Mouse (Mus musculus) hindbrain, embryonic 16.5 days (tissue): ENCODE data around the gene Gmcl1. TPM values are rescaled to one million over a fixed set of nuclear protein-coding genes. Genes with fewer than 3 reads are reported as not detected.

Source experiments
- ATAC-seq: fragments of 200-750 bp; cut with Nextera tagmentation; 2 replicates; pipeline ENCODE4 v1.8.0; 2017; ENCODE audit warnings: moderate TSS enrichment, moderate library complexity
- H3K27ac ChIP-seq: fragments of 300-500 bp; sonication (generic); 2 replicates; pipeline ENCODE4 v1.5.1; 2014; ENCODE audit warnings: low read depth, mild to moderate bottlenecking, control low read depth, low read length, moderate library complexity
- H3K27me3 ChIP-seq: fragments of 300-500 bp; sonication (generic); replicated peaks from 2 replicates; pipeline ENCODE4 v1.6.1; 2014; ENCODE audit warnings: low read length; ENCODE audit not compliant: control insufficient read depth, insufficient read depth
- H3K36me3 ChIP-seq: fragments of 300-500 bp; sonication (generic); 2 replicates; pipeline ENCODE4 v1.6.1; 2014; ENCODE audit warnings: mild to moderate bottlenecking, low read length, moderate library complexity, mixed read lengths; ENCODE audit not compliant: control insufficient read depth, insufficient read depth
- H3K4me1 ChIP-seq: fragments of 300-500 bp; sonication (generic); 2 replicates; pipeline ENCODE4 v1.6.1; 2014; ENCODE audit warnings: low read depth, low read length; ENCODE audit not compliant: control insufficient read depth, insufficient read depth
- H3K4me2 ChIP-seq: fragments of 300-500 bp; sonication (generic); 2 replicates; pipeline ENCODE4 v1.6.1; 2014; ENCODE audit warnings: mild to moderate bottlenecking, low read length, control low read depth, moderate library complexity
- H3K4me3 ChIP-seq: fragments of 300-500 bp; sonication (generic); 2 replicates; pipeline ENCODE4 v1.5.1; 2014; ENCODE audit warnings: mild to moderate bottlenecking, low read length, control low read depth, moderate library complexity
- H3K9ac ChIP-seq: fragments of 300-500 bp; sonication (generic); 2 replicates; pipeline ENCODE4 v1.6.1; 2014; ENCODE audit warnings: low read depth, mild to moderate bottlenecking, control low read depth, low read length, moderate library complexity
- H3K9me3 ChIP-seq: fragments of 300-500 bp; sonication (generic); 2 replicates; pipeline ENCODE4 v1.6.1; 2014; ENCODE audit warnings: mild to moderate bottlenecking, low read length, moderate library complexity; ENCODE audit not compliant: control insufficient read depth
- WGBS: fragments of 180-500 bp; shearing (Covaris S2); extraction: QIAGEN DNeasy Blood & Tissue Kit; methylation state at CpG from one replicate; pipeline ENCODE4 v1.1.7; 2014; 5-methylcytosine and 5-hydroxymethylcytosine counted together
- polyA plus RNA-seq: library from polyadenylated mRNA; unstranded; fragments of >200 nt; fragmentation: Nextera tagmentation; extraction: Ambion mirVana; gene quantifications from 2 replicates; pipeline ENCODE4 v1.2.1, GENCODE M21; 2015

The Gmcl1 gene
- 30.0 and 30.3 TPM in 2 replicates for polyA plus RNA-seq

DNA sequence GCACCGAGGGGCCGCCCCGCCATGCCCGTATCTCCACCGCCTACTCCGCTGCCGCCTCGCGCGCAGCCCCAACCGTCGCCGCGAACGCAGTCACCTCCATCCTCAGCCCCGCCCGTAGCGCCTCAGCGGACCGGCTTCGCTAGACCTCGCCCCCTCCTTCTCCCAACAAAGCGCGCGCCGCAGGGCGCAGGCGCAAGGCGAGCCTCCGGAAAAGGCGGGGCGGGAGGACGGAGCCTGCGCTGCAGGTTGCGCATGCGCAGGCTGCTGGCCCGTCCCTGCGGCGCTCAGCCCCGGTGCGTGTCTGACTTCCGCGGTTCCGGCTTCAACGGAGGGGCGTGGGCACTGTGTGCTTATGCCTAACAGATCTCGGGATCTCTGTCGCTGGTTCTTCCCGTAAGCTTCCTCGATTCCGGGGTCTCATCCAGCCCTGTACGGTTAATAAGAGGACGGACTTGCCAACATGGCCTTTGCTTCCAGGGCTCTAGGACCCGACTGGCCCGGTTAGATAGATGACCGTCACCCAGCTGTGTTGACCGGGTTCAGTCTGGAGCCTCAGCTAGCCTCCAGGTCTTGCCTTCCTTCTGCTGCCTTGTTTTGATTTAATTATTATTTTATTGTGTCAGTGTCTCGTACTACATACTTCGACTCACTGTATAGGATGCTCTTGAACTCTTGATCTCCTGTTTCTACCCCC is at the start of gene Gmcl1:
Gene Gmcl1, minus strand, starts transcription at position 201 of the 694 bp plus-strand sequence.
- H3K4me1 ChIP-seq, result peaks cover 22% of the 10 kb centered on the region
- no peaks in the 10 kb centered on the region for H3K9me3 ChIP-seq
- H3K36me3 ChIP-seq, result no peaks in the 10 kb centered on the region
- peak; percentile 95 for ATAC-seq
- H3K4me2 ChIP-seq, result peak within 1 kb of the TSS; percentile 80
- H3K27me3 ChIP-seq, result no peaks in the 10 kb centered on the region
- H3K27ac ChIP-seq, result peak within 1 kb of the TSS; percentile 95
- peak within 1 kb of the TSS; percentile 88 for H3K4me3 ChIP-seq
- H3K9ac ChIP-seq, result peak within 1 kb of the TSS; percentile 94
- under 1% methylated on average over 55 of the region's 59 CpGs for WGBS

DNA sequence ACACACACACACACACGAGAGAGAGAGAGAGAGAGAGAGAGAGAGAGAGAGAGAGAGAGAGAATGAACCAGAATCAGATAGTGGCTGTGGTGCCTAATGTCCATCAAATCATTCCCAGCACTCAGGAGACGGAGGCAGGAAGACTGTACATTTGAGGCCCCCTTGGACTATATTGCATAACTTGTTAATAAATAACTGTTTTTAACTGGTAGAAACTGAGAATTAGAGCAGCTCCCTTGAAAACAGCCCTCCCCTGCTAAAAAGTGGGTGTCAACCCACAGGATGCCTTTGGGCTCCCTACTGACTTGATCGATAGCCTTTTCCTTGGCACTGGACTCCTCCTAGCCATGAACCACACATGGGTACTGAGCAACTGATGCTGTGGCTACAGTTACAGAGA is 49.2 kb upstream of the Gmcl1 start:
- no peak for ATAC-seq

DNA sequence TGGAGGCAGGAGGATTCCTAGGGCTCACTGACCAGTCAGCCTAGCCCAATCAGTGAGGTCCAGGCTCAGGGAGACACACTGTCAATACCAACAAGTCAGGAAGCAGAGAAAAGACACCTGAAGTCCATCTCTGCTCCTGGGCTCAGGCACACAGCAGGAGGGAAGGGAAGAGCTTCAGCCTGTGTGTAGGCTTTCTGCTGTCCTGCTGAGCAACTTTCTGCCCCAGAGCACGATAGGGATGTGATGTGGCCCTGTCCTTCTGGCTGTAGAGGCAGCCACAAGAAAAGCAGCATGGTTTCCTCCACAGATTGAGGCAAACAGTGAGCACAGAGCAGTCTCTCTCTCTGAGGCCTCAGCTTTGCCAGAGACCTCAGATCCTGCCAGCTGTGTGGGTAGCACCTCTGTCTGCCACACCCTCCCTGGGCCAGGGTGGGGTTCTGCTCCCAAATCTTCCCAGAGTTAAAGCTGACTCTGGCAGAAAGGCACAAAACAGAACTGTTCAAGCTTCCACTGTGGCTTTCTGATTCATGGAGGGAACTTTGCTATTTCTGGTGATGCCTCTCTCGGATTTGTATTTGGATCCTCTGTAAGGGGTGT is 48.3 kb upstream of the Gmcl1 start:
- H3K4me3 ChIP-seq, result no peak overlapping the region
- no peaks in the 10 kb centered on the region for H3K27me3 ChIP-seq
- H3K9ac ChIP-seq, result no peak overlapping the region
- no peaks in the 10 kb centered on the region for H3K9me3 ChIP-seq
- no peak for ATAC-seq
- H3K36me3 ChIP-seq, result no peaks in the 10 kb centered on the region
- 40% methylated on average over 2 of the region's 2 CpGs for WGBS
- no peak overlapping the region for H3K27ac ChIP-seq
- H3K4me1 ChIP-seq, result no peaks in the 10 kb centered on the region
- no peak overlapping the region for H3K4me2 ChIP-seq

More for the DNA sequence above, 49.2 kb upstream of the Gmcl1 start:
- no peaks in the 10 kb centered on the region for H3K9me3 ChIP-seq
- H3K4me2 ChIP-seq, result no peak overlapping the region
- H3K36me3 ChIP-seq, result no peaks in the 10 kb centered on the region
- H3K9ac ChIP-seq, result no peak overlapping the region
- H3K27ac ChIP-seq, result no peak overlapping the region
- no peaks in the 10 kb centered on the region for H3K4me1 ChIP-seq
- H3K4me3 ChIP-seq, result no peak overlapping the region
- 78% methylated on average over 3 of the region's 3 CpGs for WGBS
- H3K27me3 ChIP-seq, result no peaks in the 10 kb centered on the region

DNA sequence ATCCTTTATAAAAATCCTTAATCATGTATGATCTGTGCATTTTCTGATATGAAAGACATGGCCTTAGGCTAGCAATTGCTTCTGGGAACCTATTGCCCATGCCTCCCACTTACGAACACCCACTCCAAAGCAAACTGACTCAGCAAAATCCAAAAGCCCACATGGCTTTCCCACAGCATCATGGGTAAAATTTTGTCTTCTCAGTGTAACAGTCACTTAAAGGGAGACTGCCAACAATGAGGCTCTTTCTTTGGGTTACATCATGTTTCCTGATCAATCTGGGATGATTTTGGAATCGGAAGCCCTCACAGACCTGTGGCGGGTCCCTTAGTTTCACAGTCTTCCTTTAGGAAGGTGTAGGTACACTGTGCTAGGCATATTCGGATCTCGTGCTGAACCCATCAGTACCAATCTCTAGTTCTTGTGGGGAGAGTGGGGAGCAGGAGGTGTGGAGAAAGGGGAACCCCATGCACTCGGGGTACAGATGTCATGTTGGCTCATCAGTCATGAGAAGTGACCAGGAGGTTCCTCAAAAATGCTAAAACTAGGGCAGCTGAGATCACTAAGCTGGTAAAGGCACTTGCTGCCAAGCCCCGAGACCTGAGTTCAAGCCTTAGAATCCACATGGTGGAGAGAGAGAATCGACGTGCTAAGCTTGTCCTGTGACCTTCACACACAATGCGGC is 45.9 kb upstream of the Gmcl1 start:
- H3K9me3 ChIP-seq, result no peaks in the 10 kb centered on the region
- WGBS, result 89% methylated on average over 10 of the region's 10 CpGs
- H3K9ac ChIP-seq, result no peak overlapping the region
- H3K27ac ChIP-seq, result no peak overlapping the region
- no peaks in the 10 kb centered on the region for H3K4me1 ChIP-seq
- no peak overlapping the region for H3K4me3 ChIP-seq
- no peak overlapping the region for H3K4me2 ChIP-seq
- ATAC-seq, result no peak
- no peaks in the 10 kb centered on the region for H3K36me3 ChIP-seq
- H3K27me3 ChIP-seq, result no peaks in the 10 kb centered on the region

DNA sequence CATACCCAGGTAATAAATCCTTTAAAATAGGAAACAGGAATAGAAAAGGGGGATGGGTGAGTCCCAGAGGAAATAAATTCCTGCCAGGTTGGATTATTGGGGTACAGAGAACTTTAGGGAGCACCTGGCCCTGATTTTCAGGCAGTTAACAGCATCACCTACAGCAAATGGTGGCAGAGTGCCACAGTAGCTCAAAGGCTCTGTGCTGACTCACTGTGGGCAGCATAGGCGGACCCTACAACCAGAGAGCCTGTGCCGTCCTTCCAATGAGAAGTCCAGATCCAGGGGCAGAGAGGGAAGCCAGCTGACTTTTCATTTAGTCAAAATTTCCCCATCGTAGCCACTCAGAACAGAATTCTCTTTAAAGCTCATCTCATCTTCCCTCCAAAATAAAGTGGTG is 44.0 kb upstream of the Gmcl1 start:
- Histone ChIP-seq H3K27ac (no peak overlapping the region), H3K36me3 (no peaks in the 10 kb centered on the region), H3K4me3 (no peak overlapping the region), H3K4me2 (no peak overlapping the region), H3K4me1 (no peaks in the 10 kb centered on the region), H3K9ac (no peak overlapping the region), H3K27me3 (no peaks in the 10 kb centered on the region), H3K9me3 (no peaks in the 10 kb centered on the region)
- 75% methylated on average over 3 of the region's 3 CpGs for WGBS
- ATAC-seq, result no peak

DNA sequence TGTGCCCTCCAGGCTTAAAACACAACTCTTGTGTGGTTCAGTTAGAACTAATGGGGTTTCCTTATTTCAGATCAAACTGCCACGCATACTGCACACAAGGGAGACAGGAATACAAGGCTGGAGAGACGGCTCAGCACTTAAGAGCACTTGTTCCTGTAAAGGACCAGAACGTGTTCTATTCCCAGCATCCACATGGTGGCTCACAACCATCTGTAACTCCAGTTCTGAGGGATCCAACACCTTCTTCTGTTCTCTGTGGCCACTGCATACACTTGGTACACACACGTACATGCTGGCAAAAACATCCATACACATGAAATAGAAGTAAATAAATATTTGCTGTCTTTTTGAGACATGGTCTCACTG is 43.5 kb upstream of the Gmcl1 start:
- no peaks in the 10 kb centered on the region for H3K36me3 ChIP-seq
- ATAC-seq, result no peak
- WGBS, result 58% methylated on average over 4 of the region's 4 CpGs

DNA sequence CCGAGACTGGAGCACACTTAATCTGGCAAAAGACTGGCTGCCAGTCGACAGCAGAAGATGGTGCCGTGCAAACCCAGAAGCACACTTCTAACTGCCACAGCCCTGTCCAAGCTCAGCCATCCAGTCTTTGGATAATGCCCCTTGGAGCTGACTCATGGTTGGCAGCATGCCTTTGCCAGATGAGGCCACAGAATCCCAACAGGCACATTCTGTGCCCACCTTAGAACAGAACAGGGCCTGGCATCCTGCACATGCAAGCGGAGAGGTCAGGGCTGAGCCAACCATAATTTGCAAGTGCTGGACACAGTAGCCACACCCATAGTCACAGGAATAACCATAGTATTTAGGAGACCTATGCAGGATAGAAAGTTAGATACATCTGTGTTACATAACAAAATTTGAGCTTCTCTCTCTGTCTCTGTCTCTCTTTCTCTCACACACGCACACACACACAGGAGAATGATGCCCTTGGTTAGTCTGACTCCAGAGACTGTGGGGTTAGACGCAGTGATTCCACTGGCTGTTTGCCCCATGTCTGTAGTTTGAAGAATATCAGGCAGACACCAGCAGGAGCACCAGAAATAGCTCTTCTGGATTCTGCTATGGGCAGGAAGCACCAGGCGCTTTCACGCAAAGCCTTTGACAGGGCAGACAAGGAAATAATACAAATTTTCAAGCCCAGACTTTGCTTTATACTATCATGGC is 43.0 kb upstream of the Gmcl1 start:
- Histone ChIP-seq H3K4me3 (no peak overlapping the region), H3K27me3 (no peaks in the 10 kb centered on the region), H3K4me1 (no peaks in the 10 kb centered on the region), H3K4me2 (no peak overlapping the region), H3K36me3 (no peaks in the 10 kb centered on the region), H3K27ac (no peak overlapping the region), H3K9ac (no peak overlapping the region), H3K9me3 (no peaks in the 10 kb centered on the region)
- no peak for ATAC-seq
- WGBS, result 85% methylated on average over 8 of the region's 8 CpGs

More for the DNA sequence above, 43.5 kb upstream of the Gmcl1 start:
- no peak overlapping the region for H3K27ac ChIP-seq
- no peak overlapping the region for H3K9ac ChIP-seq
- no peaks in the 10 kb centered on the region for H3K9me3 ChIP-seq
- no peaks in the 10 kb centered on the region for H3K4me1 ChIP-seq
- H3K27me3 ChIP-seq, result no peaks in the 10 kb centered on the region
- H3K4me3 ChIP-seq, result no peak overlapping the region
- H3K4me2 ChIP-seq, result no peak overlapping the region

DNA sequence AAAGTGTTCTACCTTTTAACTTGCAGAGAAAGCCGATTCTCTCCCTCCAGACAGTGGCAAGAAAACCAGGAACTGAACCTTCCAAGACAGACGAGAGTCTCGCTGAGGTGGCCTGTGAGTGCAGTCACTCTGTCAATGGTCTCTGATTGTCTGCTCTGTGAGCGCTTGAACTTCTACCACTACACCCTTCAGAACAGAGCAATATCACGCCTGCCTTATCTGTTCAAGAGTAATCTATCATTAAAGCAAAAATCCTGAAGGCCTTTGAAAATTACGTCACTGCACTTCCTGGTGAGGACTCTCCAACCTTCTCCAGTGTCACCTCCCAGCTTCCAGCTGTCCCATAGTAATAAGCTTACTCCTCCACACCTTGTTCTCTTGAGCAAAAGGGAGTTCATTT is 41.8 kb upstream of the Gmcl1 start:
- no peaks in the 10 kb centered on the region for H3K27me3 ChIP-seq
- H3K9ac ChIP-seq, result no peak overlapping the region
- no peak overlapping the region for H3K27ac ChIP-seq
- WGBS, result 89% methylated on average over 6 of the region's 6 CpGs
- ATAC-seq, result no peak
- no peaks in the 10 kb centered on the region for H3K9me3 ChIP-seq
- no peaks in the 10 kb centered on the region for H3K4me1 ChIP-seq
- H3K4me2 ChIP-seq, result no peak overlapping the region
- no peaks in the 10 kb centered on the region for H3K36me3 ChIP-seq
- H3K4me3 ChIP-seq, result no peak overlapping the region

DNA sequence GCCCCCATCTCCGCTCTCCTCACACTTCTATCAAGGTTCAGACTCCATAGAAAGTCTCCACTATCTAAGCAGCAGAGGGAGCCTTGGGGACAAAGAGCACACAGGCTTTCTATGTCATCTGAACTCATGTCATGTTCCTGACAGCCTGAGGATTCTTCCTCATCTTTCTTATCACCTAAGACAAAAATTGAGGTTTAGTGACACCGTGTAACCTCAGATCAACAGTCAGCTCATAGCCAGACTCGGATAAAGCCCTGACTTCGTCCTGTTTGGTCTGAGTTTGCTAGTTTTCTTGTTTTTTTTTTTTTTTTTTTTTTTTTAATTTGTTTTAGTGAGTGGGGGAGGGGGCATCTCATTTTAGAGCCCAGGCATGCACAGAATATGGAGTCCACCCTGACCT is 40.6 kb upstream of the Gmcl1 start:
- H3K9me3 ChIP-seq, result no peaks in the 10 kb centered on the region
- H3K9ac ChIP-seq, result no peak overlapping the region
- H3K4me1 ChIP-seq, result no peaks in the 10 kb centered on the region
- ATAC-seq, result no peak
- H3K36me3 ChIP-seq, result no peaks in the 10 kb centered on the region
- no peaks in the 10 kb centered on the region for H3K27me3 ChIP-seq
- no peak overlapping the region for H3K4me3 ChIP-seq
- no peak overlapping the region for H3K27ac ChIP-seq
- 92% methylated on average over 4 of the region's 4 CpGs for WGBS
- H3K4me2 ChIP-seq, result no peak overlapping the region
